Mouse (Mus musculus) kidney, adult 2 months (tissue): Measurements from ENCODE around the gene Nxf1. TPM values are rescaled to one million over a fixed set of nuclear protein-coding genes. Genes with fewer than 3 reads are reported as not detected.
"Not testable (repeated sequence)": the region's sequence is repeated elsewhere in the genome, so short reads cannot be mapped to it uniquely, and the experiment has no call there.

Source experiments
- DNase-seq: peaks from one replicate; pipeline ENCODE4 v3.0.0; 2021
- H3K27ac ChIP-seq: fragments of 200-500 bp; 2 replicates; pipeline ENCODE4 v1.5.1; 2012; ENCODE audit warnings: low read depth, low read length, control low read depth, inconsistent platforms; ENCODE audit not compliant: insufficient read depth
- H3K27me3 ChIP-seq: fragments of 200-500 bp; replicated peaks from 2 replicates; pipeline ENCODE4 v1.6.1; 2012; ENCODE audit warnings: mild to moderate bottlenecking, moderate library complexity, low read length, inconsistent platforms; ENCODE audit not compliant: control insufficient read depth, insufficient read depth
- H3K36me3 ChIP-seq: fragments of 200-500 bp; 2 replicates; pipeline ENCODE4 v1.6.1; 2012; ENCODE audit warnings: mild to moderate bottlenecking, moderate library complexity, low read length, inconsistent platforms; ENCODE audit not compliant: control insufficient read depth, insufficient read depth
- H3K4me1 ChIP-seq: fragments of 200-500 bp; 2 replicates; pipeline ENCODE4 v1.6.1; 2011; ENCODE audit warnings: low read length; ENCODE audit not compliant: control insufficient read depth, insufficient read depth
- H3K4me3 ChIP-seq: fragments of 200-500 bp; 2 replicates; pipeline ENCODE4 v1.5.1; 2011; ENCODE audit warnings: mild to moderate bottlenecking, low read depth, low read length, control low read depth; ENCODE audit not compliant: insufficient read depth
- CTCF ChIP-seq: fragments of 200-500 bp; conservative IDR thresholded peaks from 2 replicates; pipeline ENCODE4 v1.5.1; 2011; ENCODE audit warnings: low read depth, mild to moderate bottlenecking, control low read depth, low read length, moderate library complexity, mixed read lengths; ENCODE audit not compliant: insufficient read depth, insufficient read length
- POLR2A ChIP-seq: fragments of 200-500 bp; IDR thresholded peaks from one replicate; pipeline ENCODE4 v1.6.1; 2011; ENCODE audit warnings: low read depth, low read length, control low read depth
- WGBS: fragments of 180-500 bp; shearing (Covaris S2); methylation state at CpG from one replicate; pipeline ENCODE4 v1.1.7; 2018; 5-methylcytosine and 5-hydroxymethylcytosine counted together
- polyA plus RNA-seq: library from polyadenylated mRNA; depleted of rRNA; stranded (reverse); fragments of >200 nt; gene quantifications from 2 replicates; pipeline ENCODE4 v1.2.3, GENCODE M21; 2012

Nxf1 gene
- polyA plus RNA-seq, 1 experiment = 89.7 TPM

GRCm38 (mm10) chr19:8724392-8724791 is 32.5 kb upstream of the Nxf1 start:
- DNase-seq = no peak
- Histone ChIP-seq H3K4me1 (peaks cover 4% of the 10 kb centered on the region; the same call in 1 of the 2 replicates), H3K27ac (no peak overlapping the region), H3K4me3 (no peak overlapping the region), H3K36me3 (peaks cover 19% of the 10 kb centered on the region), H3K27me3 (no peaks in the 10 kb centered on the region)
- 7% methylated on average over 2 of the region's 2 CpGs for WGBS
- TF ChIP-seq POLR2A (no peak), CTCF (no peak)

DNA sequence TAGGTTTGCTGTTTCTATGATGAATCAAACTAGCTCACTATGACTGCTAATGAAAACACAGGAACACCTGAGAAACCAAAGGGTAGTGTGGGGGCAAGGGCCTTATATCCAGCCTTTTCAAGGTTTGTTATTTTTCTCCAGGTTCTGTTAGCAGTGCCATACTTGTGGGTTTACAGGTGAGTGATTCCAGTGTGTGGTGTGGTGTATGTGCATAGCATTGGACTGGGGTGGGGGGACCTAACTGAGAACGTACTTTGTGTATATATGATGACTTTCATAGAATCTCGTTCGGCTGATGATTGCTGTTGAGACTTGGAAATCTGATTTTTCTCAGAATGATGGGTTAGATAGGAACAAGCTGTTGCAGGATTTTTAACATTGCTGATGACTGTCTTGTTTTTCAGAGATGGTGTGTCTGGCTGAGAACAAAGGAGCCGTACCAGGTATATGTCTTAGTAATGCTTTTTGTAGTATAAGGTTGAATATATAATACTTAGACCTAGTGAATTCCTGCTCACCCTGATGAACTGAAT is 31.7 kb upstream of the Nxf1 start:
- no peak for DNase-seq
- Histone ChIP-seq H3K4me1 (peaks cover 4% of the 10 kb centered on the region; the same call in 1 of the 2 replicates), H3K4me3 (no peak overlapping the region), H3K27me3 (no peaks in the 10 kb centered on the region), H3K36me3 (peaks cover 19% of the 10 kb centered on the region), H3K27ac (no peak overlapping the region)
- WGBS = 54% methylated on average over 4 of the region's 4 CpGs
- no peak for TF ChIP-seq CTCF
- no peak for TF ChIP-seq POLR2A

DNA sequence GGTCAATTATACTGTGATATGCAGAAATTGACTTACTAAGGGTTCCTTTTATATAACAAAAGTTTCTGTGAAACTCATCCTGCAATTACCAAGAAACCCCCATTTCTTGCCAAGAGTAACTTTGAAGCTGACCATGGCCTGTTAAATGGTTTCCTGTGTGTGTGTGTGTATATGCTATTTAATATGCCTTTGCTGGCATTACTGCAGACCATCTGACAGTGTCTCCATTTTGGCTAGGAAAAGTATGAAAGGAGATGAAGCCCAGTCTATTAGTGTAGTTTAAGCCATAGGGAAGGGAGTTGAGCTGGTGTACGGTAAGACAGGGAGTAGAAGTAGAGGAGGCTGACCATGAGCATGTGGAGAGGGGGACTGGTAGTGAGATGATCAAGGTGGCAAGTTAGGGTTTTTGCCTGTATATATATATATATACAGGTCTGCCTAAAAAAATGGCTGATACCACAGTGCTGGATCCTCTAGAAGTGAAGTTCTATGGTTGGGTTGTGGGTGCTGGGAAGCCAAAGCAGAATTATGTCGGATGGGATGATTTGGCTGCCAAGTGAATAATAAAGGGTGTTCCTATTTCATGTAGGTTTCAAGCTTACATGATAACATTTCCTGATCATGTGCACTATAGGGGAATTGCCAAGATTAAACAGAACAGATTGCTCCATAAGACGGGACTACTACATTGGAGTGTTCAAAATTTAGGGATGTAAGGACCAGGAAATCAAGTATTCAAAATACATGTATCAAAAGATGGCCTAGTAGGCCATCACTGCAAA is 30.1 kb upstream of the Nxf1 start:
- peaks cover 19% of the 10 kb centered on the region for H3K36me3 ChIP-seq
- peaks cover 4% of the 10 kb centered on the region; the same call in 1 of the 2 replicates for H3K4me1 ChIP-seq
- no peak overlapping the region for H3K27ac ChIP-seq
- H3K4me3 ChIP-seq = no peak overlapping the region
- no peaks in the 10 kb centered on the region for H3K27me3 ChIP-seq
- 75% methylated on average over 3 of the region's 3 CpGs for WGBS
- no peak for TF ChIP-seq POLR2A
- TF ChIP-seq CTCF = no peak
- no peak for DNase-seq

DNA sequence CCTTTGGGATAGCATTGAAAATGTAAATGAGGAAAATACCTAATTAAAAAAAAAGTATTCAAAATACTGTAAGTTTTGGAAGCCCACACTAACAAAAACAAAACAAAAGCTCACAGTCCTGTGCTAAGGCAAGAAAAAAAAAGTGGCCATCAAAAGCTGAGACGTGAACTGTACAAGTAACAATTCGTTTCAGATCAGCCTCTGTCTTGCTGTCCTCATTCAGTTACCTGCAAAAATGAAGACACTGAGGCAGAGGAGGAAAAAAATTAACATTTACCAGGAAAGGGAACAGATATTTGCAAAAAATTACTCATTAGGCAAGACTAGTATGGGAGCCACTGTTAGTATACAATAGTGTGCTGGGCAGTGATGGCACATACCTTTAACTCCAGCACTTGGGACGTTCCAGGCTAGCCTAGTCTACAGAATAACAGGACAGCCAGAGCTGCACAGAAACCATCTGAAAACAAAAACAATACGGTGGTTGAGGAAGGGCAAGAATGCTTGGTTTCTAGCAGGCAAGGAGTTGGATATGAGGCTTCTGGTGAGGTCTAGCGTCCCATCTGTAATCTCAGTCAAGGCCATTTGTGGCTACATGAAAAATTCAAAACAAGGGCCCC is 29.3 kb upstream of the Nxf1 start:
- peaks cover 19% of the 10 kb centered on the region for H3K36me3 ChIP-seq
- peaks cover 4% of the 10 kb centered on the region; the same call in 1 of the 2 replicates for H3K4me1 ChIP-seq
- no peaks in the 10 kb centered on the region for H3K27me3 ChIP-seq
- 35% methylated on average over 5 of the region's 5 CpGs for WGBS
- TF ChIP-seq POLR2A = no peak
- no peak for TF ChIP-seq CTCF
- no peak for DNase-seq
- H3K27ac ChIP-seq = no peak overlapping the region
- no peak overlapping the region for H3K4me3 ChIP-seq

DNA sequence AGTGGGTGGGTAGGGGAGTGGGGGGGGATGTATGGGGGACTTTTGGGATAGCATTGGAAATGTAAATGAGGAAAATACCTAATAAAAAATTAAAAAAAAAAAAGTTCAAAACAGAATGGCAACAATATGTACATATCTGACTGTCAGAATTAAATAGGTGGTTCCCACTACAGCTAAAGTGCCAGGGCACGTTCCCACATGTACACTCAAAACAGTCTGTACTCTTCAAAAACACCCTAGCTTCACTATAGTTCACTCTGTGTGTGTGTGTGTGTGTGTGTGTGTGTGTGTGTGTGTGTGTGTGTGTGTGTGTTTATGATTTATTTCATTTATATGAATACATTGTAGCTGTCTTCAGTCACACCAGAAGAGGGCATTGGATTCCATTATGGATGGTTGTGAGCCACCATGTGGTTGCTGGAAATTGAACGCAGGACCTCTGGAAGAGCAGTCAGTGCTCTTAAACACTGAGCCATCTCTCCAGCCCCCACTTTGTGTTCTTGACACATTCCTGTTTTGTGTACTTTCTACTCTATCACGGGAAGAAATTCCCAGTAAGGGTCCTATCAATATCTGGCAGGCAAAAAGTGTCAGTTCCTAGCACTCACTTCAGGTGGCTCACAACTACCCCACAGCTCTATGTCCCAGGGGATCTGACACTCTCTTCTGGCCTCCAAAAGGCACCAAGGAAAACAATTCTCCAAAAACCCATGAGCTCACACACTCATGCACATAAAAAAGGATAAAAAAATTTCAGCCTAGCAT is 28.4 kb upstream of the Nxf1 start:
- DNase-seq, H3K4me3 ChIP-seq, H3K27me3 ChIP-seq, H3K4me1 ChIP-seq, H3K27ac ChIP-seq: not testable (repeated sequence)
- H3K36me3 ChIP-seq = peaks cover 19% of the 10 kb centered on the region
- WGBS = 52% methylated on average over 3 of the region's 3 CpGs

- no peak overlapping the region for H3K27ac ChIP-seq
- no peak for TF ChIP-seq POLR2A
- TF ChIP-seq CTCF = no peak
- no peak overlapping the region for H3K4me3 ChIP-seq
- H3K27me3 ChIP-seq = no peaks in the 10 kb centered on the region
- WGBS = 87% methylated on average over 3 of the region's 3 CpGs
- DNase-seq = no peak
- no peaks in the 10 kb centered on the region for H3K36me3 ChIP-seq
- H3K4me1 ChIP-seq = no peaks in the 10 kb centered on the region; the same call in 1 of the 2 replicates
Measured at GRCm38 (mm10) chr19:8734334-8734733, 22.5 kb upstream of the Nxf1 start.
